Mouse (Mus musculus) heart, embryonic 12.5 days (tissue): Measurements from ENCODE around the gene Tnfrsf8. TPM values are rescaled to one million over a fixed set of nuclear protein-coding genes. Genes with fewer than 3 reads are reported as not detected.

Experiments used
- ATAC-seq: fragments of 200-750 bp; cut with Nextera tagmentation; 2 replicates; pipeline ENCODE4 v1.8.0; 2017; ENCODE audit warnings: moderate TSS enrichment, moderate library complexity; ENCODE audit not compliant: insufficient number of reproducible peaks, low FRiP score
- H3K27ac ChIP-seq: fragments of 300-500 bp; sonication (generic); 2 replicates; pipeline ENCODE4 v1.5.1; 2016; ENCODE audit warnings: mild to moderate bottlenecking, moderate library complexity; ENCODE audit not compliant: poor library complexity, severe bottlenecking
- H3K27me3 ChIP-seq: fragments of 300-500 bp; sonication (generic); replicated peaks from 2 replicates; pipeline ENCODE4 v1.6.1; 2016; ENCODE audit warnings: mild to moderate bottlenecking, moderate library complexity
- H3K36me3 ChIP-seq: fragments of 300-500 bp; sonication (generic); 2 replicates; pipeline ENCODE4 v1.6.1; 2016; ENCODE audit warnings: mild to moderate bottlenecking, moderate library complexity
- H3K4me1 ChIP-seq: fragments of 300-500 bp; sonication (generic); replicated peaks from 2 replicates; pipeline ENCODE4 v1.6.1; 2016; ENCODE audit warnings: mild to moderate bottlenecking
- H3K4me2 ChIP-seq: fragments of 300-500 bp; sonication (generic); 2 replicates; pipeline ENCODE4 v1.6.1; 2016; ENCODE audit warnings: mild to moderate bottlenecking, moderate library complexity
- H3K4me3 ChIP-seq: fragments of 300-500 bp; sonication (generic); 2 replicates; pipeline ENCODE4 v1.5.1; 2016; ENCODE audit warnings: mild to moderate bottlenecking
- H3K9ac ChIP-seq: fragments of 300-500 bp; sonication (generic); 2 replicates; pipeline ENCODE4 v1.6.1; 2016; ENCODE audit warnings: mild to moderate bottlenecking, moderate library complexity
- H3K9me3 ChIP-seq: fragments of 300-500 bp; sonication (generic); replicated peaks from 2 replicates; pipeline ENCODE4 v1.6.1; 2016; ENCODE audit warnings: mild to moderate bottlenecking, moderate library complexity
- WGBS: fragments of 180-500 bp; shearing (Covaris S2); methylation state at CpG from one replicate; pipeline ENCODE4 v1.1.7; 2016; 5-methylcytosine and 5-hydroxymethylcytosine counted together
- polyA plus RNA-seq: library from polyadenylated mRNA; unstranded; fragments of >200 nt; fragmentation: Nextera tagmentation; extraction: Ambion mirVana; gene quantifications from 2 replicates; pipeline ENCODE4 v1.2.1, GENCODE M21; 2016

Tnfrsf8 gene
- polyA plus RNA-seq, 1 experiment from 2014 or later = not detected

GRCm38 (mm10) chr4:145336019-145336418 lies 21.1 kb upstream of the Tnfrsf8 start:
- no peaks in the 10 kb centered on the region for H3K27me3 ChIP-seq
- no peak for ATAC-seq
- no peak overlapping the region for H3K27ac ChIP-seq

GRCm38 (mm10) chr4:145323631-145324030 lies 8.7 kb upstream of the Tnfrsf8 start:
- Histone ChIP-seq H3K27ac (no peak overlapping the region), H3K36me3 (no peaks in the 10 kb centered on the region), H3K9ac (no peak overlapping the region), H3K9me3 (no peaks in the 10 kb centered on the region), H3K4me1 (no peaks in the 10 kb centered on the region), H3K4me2 (no peak overlapping the region), H3K4me3 (no peak overlapping the region), H3K27me3 (no peaks in the 10 kb centered on the region)
- 60% methylated on average over 3 of the region's 3 CpGs for WGBS
- no peak for ATAC-seq

More at GRCm38 (mm10) chr4:145336019-145336418, 21.1 kb upstream of the Tnfrsf8 start:
- Histone ChIP-seq H3K4me1 (no peaks in the 10 kb centered on the region), H3K36me3 (no peaks in the 10 kb centered on the region), H3K9ac (no peak overlapping the region), H3K9me3 (no peaks in the 10 kb centered on the region), H3K4me3 (no peak overlapping the region), H3K4me2 (no peak overlapping the region)
- WGBS = 74% methylated on average over 1 of the region's 1 CpGs

- no peak overlapping the region for H3K27ac ChIP-seq
- H3K9ac ChIP-seq = no peak overlapping the region
- no peaks in the 10 kb centered on the region for H3K4me1 ChIP-seq
- no peaks in the 10 kb centered on the region for H3K36me3 ChIP-seq
- no peak overlapping the region for H3K4me3 ChIP-seq
- no peaks in the 10 kb centered on the region for H3K9me3 ChIP-seq
- H3K27me3 ChIP-seq = no peaks in the 10 kb centered on the region
- 76% methylated on average over 8 of the region's 8 CpGs for WGBS
- ATAC-seq = no peak
- no peak overlapping the region for H3K4me2 ChIP-seq
Observed at GRCm38 (mm10) chr4:145322995-145323627, 8.1 kb upstream of the Tnfrsf8 start.

- no peak overlapping the region for H3K9ac ChIP-seq
- 78% methylated on average over 5 of the region's 5 CpGs for WGBS
- H3K4me2 ChIP-seq = no peak overlapping the region
- no peaks in the 10 kb centered on the region for H3K9me3 ChIP-seq
- H3K27ac ChIP-seq = no peak overlapping the region
- no peaks in the 10 kb centered on the region for H3K4me1 ChIP-seq
- H3K4me3 ChIP-seq = no peak overlapping the region
- H3K27me3 ChIP-seq = no peaks in the 10 kb centered on the region
- H3K36me3 ChIP-seq = no peaks in the 10 kb centered on the region
- ATAC-seq = no peak
Observed at GRCm38 (mm10) chr4:145322211-145322610, 7.2 kb upstream of the Tnfrsf8 start.

- Histone ChIP-seq H3K9me3 (no peaks in the 10 kb centered on the region), H3K27me3 (peaks cover 11% of the 10 kb centered on the region), H3K36me3 (no peaks in the 10 kb centered on the region), H3K4me3 (no peak overlapping the region), H3K9ac (no peak overlapping the region), H3K4me2 (no peak overlapping the region), H3K4me1 (no peaks in the 10 kb centered on the region), H3K27ac (no peak overlapping the region)
- no peak for ATAC-seq
- 70% methylated on average over 4 of the region's 4 CpGs for WGBS
Observed at GRCm38 (mm10) chr4:145320624-145321023, 5.7 kb upstream of the Tnfrsf8 start.

- WGBS = 65% methylated on average over 4 of the region's 4 CpGs
Observed at GRCm38 (mm10) chr4:145319274-145320226, 4.6 kb upstream of the Tnfrsf8 start.

GRCm38 (mm10) chr4:145316708-145317107 lies 1.7 kb upstream of the Tnfrsf8 start:
- peaks cover 31% of the 10 kb centered on the region for H3K27me3 ChIP-seq
- H3K9me3 ChIP-seq = no peaks in the 10 kb centered on the region
- no peak overlapping the region for H3K4me3 ChIP-seq
- ATAC-seq = no peak
- no peaks in the 10 kb centered on the region for H3K36me3 ChIP-seq
- H3K4me2 ChIP-seq = no peak overlapping the region
- no peaks in the 10 kb centered on the region for H3K4me1 ChIP-seq
- H3K27ac ChIP-seq = no peak overlapping the region
- H3K9ac ChIP-seq = no peak overlapping the region
- 77% methylated on average over 5 of the region's 5 CpGs for WGBS

More at GRCm38 (mm10) chr4:145319274-145320226, 4.6 kb upstream of the Tnfrsf8 start:
- no peaks in the 10 kb centered on the region for H3K36me3 ChIP-seq
- no peak overlapping the region for H3K9ac ChIP-seq
- no peak overlapping the region for H3K4me2 ChIP-seq
- no peak for ATAC-seq
- H3K4me3 ChIP-seq = no peak overlapping the region
- H3K9me3 ChIP-seq = no peaks in the 10 kb centered on the region
- H3K4me1 ChIP-seq = no peaks in the 10 kb centered on the region
- no peak overlapping the region for H3K27ac ChIP-seq
- H3K27me3 ChIP-seq = peaks cover 22% of the 10 kb centered on the region

GRCm38 (mm10) chr4:145313966-145314365 lies 998 bp downstream of the Tnfrsf8 start:
- Histone ChIP-seq H3K4me3 (no peak overlapping the region), H3K9me3 (no peaks in the 10 kb centered on the region), H3K27ac (no peak overlapping the region), H3K4me1 (no peaks in the 10 kb centered on the region), H3K4me2 (no peak overlapping the region), H3K9ac (no peak overlapping the region), H3K27me3 (peaks cover 31% of the 10 kb centered on the region), H3K36me3 (no peaks in the 10 kb centered on the region)
- 70% methylated on average over 4 of the region's 4 CpGs for WGBS
- ATAC-seq = no peak

GRCm38 (mm10) chr4:145313256-145313655 lies 1.7 kb downstream of the Tnfrsf8 start:
- Histone ChIP-seq H3K4me3 (no peak overlapping the region), H3K9ac (no peak overlapping the region), H3K36me3 (no peaks in the 10 kb centered on the region), H3K27ac (no peak overlapping the region), H3K4me1 (no peaks in the 10 kb centered on the region), H3K4me2 (no peak overlapping the region), H3K27me3 (peaks cover 31% of the 10 kb centered on the region), H3K9me3 (no peaks in the 10 kb centered on the region)
- WGBS = 81% methylated on average over 3 of the region's 3 CpGs
- no peak for ATAC-seq

GRCm38 (mm10) chr4:145312530-145312929 lies 2.4 kb downstream of the Tnfrsf8 start:
- Histone ChIP-seq H3K4me1 (no peaks in the 10 kb centered on the region), H3K36me3 (no peaks in the 10 kb centered on the region), H3K9ac (no peak overlapping the region), H3K9me3 (no peaks in the 10 kb centered on the region), H3K27me3 (peaks cover 31% of the 10 kb centered on the region), H3K4me2 (no peak overlapping the region), H3K27ac (no peak overlapping the region), H3K4me3 (no peak overlapping the region)
- WGBS = 68% methylated on average over 7 of the region's 7 CpGs
- no peak for ATAC-seq

- Histone ChIP-seq H3K27me3 (peaks cover 22% of the 10 kb centered on the region), H3K27ac (no peak overlapping the region), H3K4me3 (no peak overlapping the region), H3K36me3 (no peaks in the 10 kb centered on the region), H3K4me2 (no peak overlapping the region), H3K9ac (no peak overlapping the region), H3K4me1 (no peaks in the 10 kb centered on the region), H3K9me3 (no peaks in the 10 kb centered on the region)
- WGBS = 64% methylated on average over 2 of the region's 2 CpGs
- no peak for ATAC-seq
Observed at GRCm38 (mm10) chr4:145310859-145311258, 4.1 kb downstream of the Tnfrsf8 start.
